ENCODE assay signal across 20 mouse cellular contexts in genomic region chr19:28869251-28869855, GRCm38 (mm10). TPM values are rescaled to one million over a fixed set of nuclear protein-coding genes. Genes with fewer than 3 reads are reported as not detected.
"Had no signal": no experiment of that assay in that cellular context is flagged by ENCODE, and none has a peak within 500 bp of the region (broad histone marks: within the 10 kb centered on the region; RNA-seq: fewer than 3 reads in every experiment).

No protein-coding gene starts in this region.

- H3K4me2 ChIP-seq: limb, embryonic 12.5 days; limb, embryonic 15.5 days; liver, embryonic 13.5 days; midbrain, embryonic 11.5 days; stomach, embryonic 15.5 days had no signal

- H3K27ac ChIP-seq: limb, embryonic 12.5 days; limb, embryonic 15.5 days; liver, embryonic 13.5 days; stomach, embryonic 15.5 days had no signal

- H3K9me3 ChIP-seq: limb, embryonic 12.5 days; limb, embryonic 15.5 days; liver, embryonic 13.5 days; stomach, embryonic 15.5 days had no signal

- H3K4me3 ChIP-seq: limb, embryonic 12.5 days; limb, embryonic 15.5 days; liver, embryonic 13.5 days; stomach, embryonic 15.5 days had no signal

- H3K27me3 ChIP-seq: limb, embryonic 12.5 days; limb, embryonic 15.5 days; liver, embryonic 13.5 days; stomach, embryonic 15.5 days had no signal

- DNase-seq: kidney, adult 18-20 months; kidney, adult 9 months; kidney, postnatal 14 days; kidney, postnatal 4 days; left cerebral cortex, postnatal 4 days; liver, embryonic 13.5 days; lung, adult 2 months; lung, postnatal 14 days; lung, postnatal 4 days; midbrain, embryonic 14.5 days; right cerebral cortex, adult 18-20 months; right cerebral cortex, postnatal 14 days; right cerebral cortex, postnatal 4 days; spleen, adult 18-20 months; thymus, postnatal 36 days had no signal

- H3K9ac ChIP-seq: limb, embryonic 12.5 days; limb, embryonic 15.5 days; liver, embryonic 13.5 days; stomach, embryonic 15.5 days had no signal

- H3K36me3 ChIP-seq: limb, embryonic 12.5 days; limb, embryonic 15.5 days; liver, embryonic 13.5 days; stomach, embryonic 15.5 days had no signal

- H3K4me1 ChIP-seq: limb, embryonic 15.5 days; liver, embryonic 13.5 days; stomach, embryonic 15.5 days had no signal

RNA-seq across cellular contexts. Expression of gene Slc1a1, which starts 34.5 kb away (rescaled TPM):
- total RNA-seq: megakaryocyte-erythroid progenitor cell, adult 5-6 weeks had no signal
